Mouse (Mus musculus) embryonic fibroblast, embryonic 13.5 days (primary cell): ENCODE results near the gene Rad17.

Experiments
- CTCF ChIP-seq: IDR thresholded peaks from 2 replicates; pipeline ENCODE4 v1.5.1; 2011; ENCODE audit warnings: mild to moderate bottlenecking, control low read depth, low read length, moderate library complexity, borderline replicate concordance; ENCODE audit not compliant: insufficient read depth
- POLR2A ChIP-seq: IDR thresholded peaks from 2 replicates; pipeline ENCODE4 v1.6.1; 2011; ENCODE audit warnings: low read depth, mild to moderate bottlenecking, control low read depth, low read length, moderate library complexity

DNA sequence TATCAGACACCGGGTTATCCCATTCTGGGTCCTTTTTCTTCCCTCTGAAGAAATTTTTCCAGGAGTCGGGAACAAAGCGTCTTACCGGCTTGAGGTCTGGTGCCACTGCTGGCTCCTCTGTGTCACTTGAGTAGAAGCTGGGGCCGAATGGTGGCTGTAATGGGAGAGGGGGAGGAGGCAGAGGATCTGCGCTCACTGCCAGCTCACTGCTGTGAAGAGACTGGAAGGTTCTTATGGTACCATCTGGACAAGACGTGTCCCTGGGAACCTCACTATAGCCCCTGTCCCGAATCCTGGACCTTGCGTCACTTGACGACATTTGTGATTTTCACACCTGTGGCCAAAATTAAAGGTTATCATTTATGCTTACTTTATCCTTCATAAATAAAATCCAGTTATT is 38.6 kb downstream of the Rad17 start:
- TF ChIP-seq POLR2A (no peak), CTCF (no peak)
